Mouse (Mus musculus): ENCODE data around the gene Bod1l. TPM values are rescaled to one million over a fixed set of nuclear protein-coding genes. Genes with fewer than 3 reads are reported as not detected.

The Bod1l gene
- total and polyA plus RNA-seq, 2 experiments from 2014 or later = 4.5 to 11.6 TPM

- H3K27me3 ChIP-seq (ENCODE audit: control insufficient read depth, insufficient read depth, low read length) = peaks cover 97% of the 10 kb centered on the region
- TF ChIP-seq EP300 (IDR thresholded peaks at IDR 0.05; ENCODE audit: low read depth) (no peak), CTCF (IDR thresholded peaks at IDR 0.05; ENCODE audit: low read depth) (no peak)
- 13% methylated on average over 4 of the region's 4 CpGs for WGBS
Observed at GRCm38 (mm10) chr5:41756396-41756795, 87.7 kb downstream of the Bod1l start.

DNA sequence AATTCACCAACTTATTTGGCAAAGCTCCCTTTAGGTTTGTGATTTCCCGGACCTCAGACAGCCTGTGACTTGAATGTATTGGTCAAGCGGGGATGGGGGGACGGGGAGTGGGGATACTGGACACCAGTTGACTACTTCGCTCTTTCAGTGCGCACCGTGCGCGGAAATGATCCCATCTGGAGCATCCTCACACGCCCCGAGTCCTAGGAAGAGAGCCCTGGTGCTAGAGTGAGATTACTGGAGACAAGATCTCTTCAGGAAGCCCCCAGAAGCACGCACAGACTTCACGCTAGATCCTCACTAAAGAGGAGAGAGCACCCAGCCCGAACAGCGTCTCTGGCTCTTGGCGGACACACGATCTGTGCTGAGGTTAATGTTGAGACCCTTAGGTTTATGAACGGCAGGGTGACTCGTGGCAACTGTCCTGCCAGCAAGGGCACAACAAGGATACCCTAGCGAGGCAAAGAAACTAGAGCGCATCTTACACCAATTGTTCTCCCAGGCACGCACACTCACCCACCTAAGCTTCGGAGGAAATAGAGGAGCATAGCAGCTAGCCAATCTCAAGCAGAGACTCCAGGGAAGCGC is 88.6 kb downstream of the Bod1l start:
- H3K27me3 ChIP-seq (ENCODE audit: control insufficient read depth, insufficient read depth, low read length) = peaks cover 98% of the 10 kb centered on the region

More at GRCm38 (mm10) chr5:41756396-41756795, 87.7 kb downstream of the Bod1l start:
- no peak overlapping the region for H3K9ac ChIP-seq (replicated peaks; ENCODE audit: low read depth, low read length)
- no peaks in the 10 kb centered on the region for H3K9me3 ChIP-seq (replicated peaks; ENCODE audit: control insufficient read depth, low read length)
- H3K4me1 ChIP-seq (ENCODE audit: control insufficient read depth, insufficient read depth) = no peaks in the 10 kb centered on the region
- no peak overlapping the region for H3K4me3 ChIP-seq (ENCODE audit: low read depth, low read length)
- no peak for ATAC-seq (ENCODE audit: insufficient read depth, low read depth)
- DNase-seq (ENCODE audit: low spot score) = no peak
- no peak overlapping the region for H3K4me2 ChIP-seq (ENCODE audit: low read depth, low read length)
- H3K27ac ChIP-seq (ENCODE audit: low read depth) = no peak overlapping the region
- H3K36me3 ChIP-seq (replicated peaks; ENCODE audit: control insufficient read depth, insufficient read depth, low read length) = no peaks in the 10 kb centered on the region

GRCm38 (mm10) chr5:41754836-41755235 is 89.3 kb downstream of the Bod1l start:
- Histone ChIP-seq H3K4me3 (ENCODE audit: low read depth, low read length) (peak overlapping the region; percentile 24), H3K9me3 (replicated peaks; ENCODE audit: control insufficient read depth, low read length) (no peaks in the 10 kb centered on the region), H3K4me1 (ENCODE audit: control insufficient read depth, insufficient read depth) (no peaks in the 10 kb centered on the region), H3K36me3 (replicated peaks; ENCODE audit: control insufficient read depth, insufficient read depth, low read length) (no peaks in the 10 kb centered on the region), H3K9ac (replicated peaks; ENCODE audit: low read depth, low read length) (no peak overlapping the region), H3K27me3 (ENCODE audit: control insufficient read depth, insufficient read depth, low read length) (peaks cover 98% of the 10 kb centered on the region), H3K4me2 (ENCODE audit: low read depth, low read length) (peak overlapping the region; percentile 37), H3K27ac (ENCODE audit: low read depth) (no peak overlapping the region)
- no peak for DNase-seq (ENCODE audit: low spot score)
- under 1% methylated on average over 16 of the region's 16 CpGs for WGBS
- no peak for TF ChIP-seq CTCF (IDR thresholded peaks at IDR 0.05; ENCODE audit: low read depth)
- TF ChIP-seq EP300 (IDR thresholded peaks at IDR 0.05; ENCODE audit: low read depth) = no peak
- ATAC-seq (ENCODE audit: insufficient read depth, low read depth) = no peak

More for the DNA sequence above, 88.6 kb downstream of the Bod1l start:
- Histone ChIP-seq H3K4me3 (ENCODE audit: low read depth, low read length) (no peak overlapping the region), H3K4me1 (ENCODE audit: control insufficient read depth, insufficient read depth) (no peaks in the 10 kb centered on the region), H3K27ac (ENCODE audit: low read depth) (no peak overlapping the region), H3K4me2 (ENCODE audit: low read depth, low read length) (no peak overlapping the region), H3K36me3 (replicated peaks; ENCODE audit: control insufficient read depth, insufficient read depth, low read length) (no peaks in the 10 kb centered on the region), H3K9ac (replicated peaks; ENCODE audit: low read depth, low read length) (no peak overlapping the region), H3K9me3 (replicated peaks; ENCODE audit: control insufficient read depth, low read length) (no peaks in the 10 kb centered on the region)
- no peak for DNase-seq (ENCODE audit: low spot score)
- ATAC-seq (ENCODE audit: insufficient read depth, low read depth) = no peak
- no peak for TF ChIP-seq EP300 (IDR thresholded peaks at IDR 0.05; ENCODE audit: low read depth)
- no peak for TF ChIP-seq CTCF (IDR thresholded peaks at IDR 0.05; ENCODE audit: low read depth)
- WGBS = 2% methylated on average over 23 of the region's 23 CpGs

- no peak for TF ChIP-seq EP300 (IDR thresholded peaks at IDR 0.05; ENCODE audit: low read depth)
- no peak for TF ChIP-seq CTCF (IDR thresholded peaks at IDR 0.05; ENCODE audit: low read depth)
- Histone ChIP-seq H3K4me3 (ENCODE audit: low read depth, low read length) (peak overlapping the region; percentile 24), H3K4me2 (ENCODE audit: low read depth, low read length) (peak overlapping the region; percentile 37), H3K27me3 (ENCODE audit: control insufficient read depth, insufficient read depth, low read length) (peaks cover 99% of the 10 kb centered on the region), H3K27ac (ENCODE audit: low read depth) (no peak overlapping the region), H3K4me1 (ENCODE audit: control insufficient read depth, insufficient read depth) (no peaks in the 10 kb centered on the region), H3K9me3 (replicated peaks; ENCODE audit: control insufficient read depth, low read length) (no peaks in the 10 kb centered on the region), H3K36me3 (replicated peaks; ENCODE audit: control insufficient read depth, insufficient read depth, low read length) (no peaks in the 10 kb centered on the region), H3K9ac (replicated peaks; ENCODE audit: low read depth, low read length) (no peak overlapping the region)
- WGBS = 5% methylated on average over 17 of the region's 17 CpGs
- no peak for DNase-seq (ENCODE audit: low spot score)
- no peak for ATAC-seq (ENCODE audit: insufficient read depth, low read depth)
Observed at GRCm38 (mm10) chr5:41754226-41754775, 89.8 kb downstream of the Bod1l start.

DNA sequence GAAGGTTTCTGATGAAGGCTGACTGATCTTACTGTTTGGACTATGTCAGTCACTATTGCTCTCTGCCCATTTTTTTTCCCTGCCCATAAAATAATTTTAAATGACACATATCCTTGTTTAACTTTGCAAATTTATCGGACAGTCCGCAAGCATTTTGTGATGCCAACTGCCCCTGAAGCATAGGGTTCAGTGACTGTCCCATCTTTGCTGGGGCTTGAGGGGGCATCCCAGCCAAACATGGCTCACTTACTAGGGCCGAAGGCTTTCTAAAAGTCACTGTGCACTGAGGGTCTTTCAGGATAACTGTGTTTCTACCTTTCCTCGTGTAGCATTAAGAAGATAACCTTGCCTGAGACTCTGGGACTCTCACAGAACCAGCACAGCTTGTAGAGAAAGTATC is 91.4 kb downstream of the Bod1l start:
- TF ChIP-seq EP300 (IDR thresholded peaks at IDR 0.05; ENCODE audit: low read depth) (no peak), CTCF (IDR thresholded peaks at IDR 0.05; ENCODE audit: low read depth) (no peak)

More for the DNA sequence above, 91.4 kb downstream of the Bod1l start:
- DNase-seq (ENCODE audit: low spot score) = no peak
- H3K9me3 ChIP-seq (replicated peaks; ENCODE audit: control insufficient read depth, low read length) = no peaks in the 10 kb centered on the region
- H3K4me1 ChIP-seq (ENCODE audit: control insufficient read depth, insufficient read depth) = no peaks in the 10 kb centered on the region
- H3K27me3 ChIP-seq (ENCODE audit: control insufficient read depth, insufficient read depth, low read length) = peaks cover 89% of the 10 kb centered on the region
- no peaks in the 10 kb centered on the region for H3K36me3 ChIP-seq (replicated peaks; ENCODE audit: control insufficient read depth, insufficient read depth, low read length)
- no peak overlapping the region for H3K27ac ChIP-seq (ENCODE audit: low read depth)
- H3K9ac ChIP-seq (replicated peaks; ENCODE audit: low read depth, low read length) = no peak overlapping the region
- no peak overlapping the region for H3K4me3 ChIP-seq (ENCODE audit: low read depth, low read length)
- no peak overlapping the region for H3K4me2 ChIP-seq (ENCODE audit: low read depth, low read length)
- WGBS = 34% methylated on average over 4 of the region's 4 CpGs
- no peak for ATAC-seq (ENCODE audit: insufficient read depth, low read depth)
